Mouse (Mus musculus) lung, embryonic 14.5 days (tissue): ENCODE measurements around the gene Kcnk5. TPM values are rescaled to one million over a fixed set of nuclear protein-coding genes. Genes with fewer than 3 reads are reported as not detected.

Source experiments
- ATAC-seq: fragments of 200-750 bp; cut with Nextera tagmentation; 2 replicates; pipeline ENCODE4 v1.8.0; 2017; ENCODE audit warnings: mild to moderate bottlenecking, moderate TSS enrichment, moderate library complexity; ENCODE audit not compliant: insufficient read depth
- DNase-seq: peaks from one replicate; pipeline ENCODE4 v3.0.0-alpha.2; 2015
- H3K27ac ChIP-seq: fragments of 300-500 bp; sonication (generic); 2 replicates; pipeline ENCODE4 v1.5.1; 2014; ENCODE audit warnings: low read depth, mild to moderate bottlenecking, moderate library complexity
- H3K27me3 ChIP-seq: fragments of 300-500 bp; sonication (generic); 2 replicates; pipeline ENCODE4 v1.6.1; 2014; ENCODE audit warnings: low read length, control low read depth; ENCODE audit not compliant: insufficient read depth
- H3K36me3 ChIP-seq: fragments of 300-500 bp; sonication (generic); 2 replicates; pipeline ENCODE4 v1.6.1; 2014; ENCODE audit warnings: control low read depth; ENCODE audit not compliant: insufficient read depth
- H3K4me1 ChIP-seq: fragments of 300-500 bp; sonication (generic); 2 replicates; pipeline ENCODE4 v1.6.1; 2014; ENCODE audit warnings: antibody characterized with exemption, control low read depth; ENCODE audit not compliant: insufficient read depth
- H3K4me2 ChIP-seq: fragments of 300-500 bp; sonication (generic); 2 replicates; pipeline ENCODE4 v1.6.1; 2014; ENCODE audit warnings: mild to moderate bottlenecking
- H3K4me3 ChIP-seq: fragments of 300-500 bp; sonication (generic); 2 replicates; pipeline ENCODE4 v1.5.1; 2014; ENCODE audit warnings: low read depth, low read length
- H3K9ac ChIP-seq: fragments of 300-500 bp; sonication (generic); 2 replicates; pipeline ENCODE4 v1.6.1; 2014
- H3K9me3 ChIP-seq: fragments of 300-500 bp; sonication (generic); 2 replicates; pipeline ENCODE4 v1.6.1; 2016; ENCODE audit warnings: low read depth, low read length, control low read depth
- CTCF ChIP-seq: IDR thresholded peaks from 2 replicates; pipeline ENCODE4 v1.5.1; 2016; ENCODE audit warnings: antibody characterized with exemption, low read depth
- WGBS: fragments of 180-500 bp; shearing (Covaris S2); extraction: QIAGEN DNeasy Blood & Tissue Kit; methylation state at CpG from one replicate; pipeline ENCODE4 v1.1.7; 2014; 5-methylcytosine and 5-hydroxymethylcytosine counted together
- polyA plus RNA-seq: library from polyadenylated mRNA; unstranded; fragments of >200 nt; fragmentation: Nextera tagmentation; extraction: Ambion mirVana; gene quantifications from 2 replicates; pipeline ENCODE4 v1.2.1, GENCODE M21; 2014

The Kcnk5 gene
- polyA plus RNA-seq, 1 experiment from 2014 or later: 10.7 TPM

GRCm38 (mm10) chr14:20169251-20169650, 12.4 kb downstream of the Kcnk5 start:
- DNase-seq: no peak
- no peak overlapping the region for H3K9ac ChIP-seq
- WGBS: 91% methylated on average over 4 of the region's 4 CpGs
- H3K4me2 ChIP-seq: no peak overlapping the region
- H3K27me3 ChIP-seq: no peaks in the 10 kb centered on the region
- H3K4me3 ChIP-seq: no peak overlapping the region
- no peak for ATAC-seq
- no peak overlapping the region for H3K27ac ChIP-seq
- no peak for TF ChIP-seq CTCF
- H3K9me3 ChIP-seq: no peaks in the 10 kb centered on the region
- H3K4me1 ChIP-seq: peaks cover 24% of the 10 kb centered on the region
- H3K36me3 ChIP-seq: no peaks in the 10 kb centered on the region

GRCm38 (mm10) chr14:20168478-20168877, 13.1 kb downstream of the Kcnk5 start:
- Histone ChIP-seq H3K9me3 (no peaks in the 10 kb centered on the region), H3K36me3 (no peaks in the 10 kb centered on the region), H3K4me2 (no peak overlapping the region), H3K4me1 (peaks cover 16% of the 10 kb centered on the region), H3K4me3 (no peak overlapping the region), H3K27me3 (no peaks in the 10 kb centered on the region), H3K9ac (no peak overlapping the region), H3K27ac (no peak overlapping the region)
- DNase-seq: no peak
- no peak for TF ChIP-seq CTCF
- WGBS: 86% methylated on average over 1 of the region's 1 CpGs
- no peak for ATAC-seq

- no peaks in the 10 kb centered on the region for H3K9me3 ChIP-seq
- ATAC-seq (no peak), DNase-seq (no peak)
- H3K27me3 ChIP-seq: no peaks in the 10 kb centered on the region
- no peak overlapping the region for H3K4me3 ChIP-seq
- WGBS: 89% methylated on average over 2 of the region's 2 CpGs
- no peak overlapping the region for H3K27ac ChIP-seq
- no peak overlapping the region for H3K4me2 ChIP-seq
- H3K36me3 ChIP-seq: no peaks in the 10 kb centered on the region
- no peak for TF ChIP-seq CTCF
- no peak overlapping the region for H3K9ac ChIP-seq
- peaks cover 14% of the 10 kb centered on the region for H3K4me1 ChIP-seq
Measured at GRCm38 (mm10) chr14:20168054-20168453, 13.6 kb downstream of the Kcnk5 start.

GRCm38 (mm10) chr14:20165413-20165812, 16.2 kb downstream of the Kcnk5 start:
- no peak for TF ChIP-seq CTCF
- H3K27ac ChIP-seq: no peak overlapping the region
- H3K4me1 ChIP-seq: peaks cover 3% of the 10 kb centered on the region
- H3K4me2 ChIP-seq: no peak overlapping the region
- DNase-seq: peak; percentile 42
- H3K4me3 ChIP-seq: no peak overlapping the region
- H3K27me3 ChIP-seq: no peaks in the 10 kb centered on the region
- no peak overlapping the region for H3K9ac ChIP-seq
- H3K36me3 ChIP-seq: no peaks in the 10 kb centered on the region
- WGBS: 50% methylated on average over 1 of the region's 1 CpGs
- no peaks in the 10 kb centered on the region for H3K9me3 ChIP-seq
- ATAC-seq: peak; percentile 45; the same call in 1 of the 2 replicates

- Histone ChIP-seq H3K27me3 (no peaks in the 10 kb centered on the region), H3K4me3 (no peak overlapping the region), H3K27ac (no peak overlapping the region), H3K9me3 (no peaks in the 10 kb centered on the region), H3K4me1 (peaks cover 8% of the 10 kb centered on the region), H3K36me3 (no peaks in the 10 kb centered on the region), H3K4me2 (no peak overlapping the region), H3K9ac (no peak overlapping the region)
- WGBS: 71% methylated on average over 7 of the region's 7 CpGs
- DNase-seq (no peak), ATAC-seq (no peak)
- TF ChIP-seq CTCF: no peak
Measured at GRCm38 (mm10) chr14:20164438-20164837, 17.2 kb downstream of the Kcnk5 start.

GRCm38 (mm10) chr14:20162686-20163085, 18.9 kb downstream of the Kcnk5 start:
- DNase-seq (peak; percentile 50), ATAC-seq (no peak)
- Histone ChIP-seq H3K27me3 (no peaks in the 10 kb centered on the region), H3K9me3 (no peaks in the 10 kb centered on the region), H3K4me1 (peaks cover 8% of the 10 kb centered on the region), H3K27ac (no peak overlapping the region), H3K36me3 (no peaks in the 10 kb centered on the region), H3K9ac (no peak overlapping the region), H3K4me2 (no peak overlapping the region), H3K4me3 (no peak overlapping the region)
- TF ChIP-seq CTCF: no peak
- WGBS: 28% methylated on average over 6 of the region's 6 CpGs

GRCm38 (mm10) chr14:20158727-20159681, 22.6 kb downstream of the Kcnk5 start:
- DNase-seq (peak; percentile 70), ATAC-seq (peak; percentile 75; the same call in 1 of the 2 replicates)
- no peak for TF ChIP-seq CTCF
- Histone ChIP-seq H3K4me1 (peaks cover 11% of the 10 kb centered on the region), H3K27ac (no peak overlapping the region), H3K27me3 (no peaks in the 10 kb centered on the region), H3K36me3 (no peaks in the 10 kb centered on the region), H3K4me3 (no peak overlapping the region), H3K4me2 (no peak overlapping the region), H3K9ac (no peak overlapping the region), H3K9me3 (no peaks in the 10 kb centered on the region)
- WGBS: 41% methylated on average over 8 of the region's 8 CpGs
